Comparison of ENCODE assay signal across 22 mouse cellular contexts in genomic region chr16:92440229-92440628, GRCm38 (mm10). TPM values are rescaled to one million over a fixed set of nuclear protein-coding genes. Genes with fewer than 3 reads are reported as not detected.
DNase-seq lines count a peak whose midpoint lies in the region; ATAC-seq and TF ChIP-seq lines count a peak whose summit lies in the region.
"Had no signal": no experiment of that assay in that cellular context is flagged by ENCODE, and none has a peak within 500 bp of the region (broad histone marks: within the 10 kb centered on the region; RNA-seq: fewer than 3 reads in every experiment).

No protein-coding gene starts in this region.

- no peak for TF ChIP-seq CTCF in midbrain, postnatal 0 days (IDR thresholded peaks at IDR 0.05)

- peaks cover 76% of the 10 kb centered on the region for H3K4me1 ChIP-seq in heart, embryonic 10.5 days
- peaks cover 27% of the 10 kb centered on the region for H3K4me1 ChIP-seq in midbrain, embryonic 15.5 days
- H3K4me1 ChIP-seq in midbrain, postnatal 0 days (ENCODE audit: insufficient read depth, low read length), result peaks cover 6% of the 10 kb centered on the region; the same call in 1 of the 2 replicates

- H3K4me2 ChIP-seq in midbrain, embryonic 15.5 days, result no peak overlapping the region
- H3K4me2 ChIP-seq in midbrain, postnatal 0 days (ENCODE audit: low read depth, low read length, poor library complexity, severe bottlenecking), result no peak overlapping the region
- H3K4me2 ChIP-seq: embryonic facial prominence, embryonic 15.5 days; hindbrain, embryonic 14.5 days; liver, embryonic 12.5 days had no signal

- no peak for DNase-seq in heart, embryonic 10.5 days (ENCODE audit: low spot score)
- DNase-seq in heart, adult 9 months (ENCODE audit: low spot score in 2 of 2), result no peak
- no peak for DNase-seq in midbrain, postnatal 0 days (ENCODE audit: low spot score)
- DNase-seq in adrenal gland, postnatal 25 days, result no peak
- no peak for DNase-seq in embryo, embryonic 10.5 days (ENCODE audit: low spot score)
- DNase-seq: cerebellum, postnatal 10 days; embryo, embryonic 11 days; gastrocnemius, postnatal 14 days; heart, adult 2 months; kidney, adult 8-10 months; kidney, postnatal 25 days; left cerebral cortex, postnatal 4 days; lung, adult 2 months; midbrain, embryonic 14.5 days; retina, postnatal 1 day; thymus, postnatal 25 days had no signal

- ATAC-seq in midbrain, embryonic 15.5 days (replicated peaks), result no peak
- no peak for ATAC-seq in midbrain, postnatal 0 days (ENCODE audit: low FRiP score)
- ATAC-seq in hematopoietic stem cell, adult 5-6 weeks (replicated peaks in 1 of 2; ENCODE audit: insufficient read depth in 1 of 2, low FRiP score in 2 of 2, low TSS enrichment in 1 of 2, low read depth in 1 of 2, poor library complexity in 2 of 2, severe bottlenecking in 2 of 2), result peak; percentile 48 to 70; a peak in 3 of 4 replicates
- ATAC-seq: liver, embryonic 12.5 days had no signal

- H3K27me3 ChIP-seq in heart, embryonic 10.5 days (ENCODE audit: insufficient read depth, poor library complexity, severe bottlenecking), result no peaks in the 10 kb centered on the region
- H3K27me3 ChIP-seq in midbrain, embryonic 15.5 days (replicated peaks), result no peaks in the 10 kb centered on the region
- H3K27me3 ChIP-seq in midbrain, postnatal 0 days (ENCODE audit: insufficient read depth, low read length), result no peaks in the 10 kb centered on the region
- H3K27me3 ChIP-seq: embryonic facial prominence, embryonic 15.5 days; liver, embryonic 12.5 days had no signal

- H3K27ac ChIP-seq in heart, embryonic 10.5 days, result peak overlapping the region; percentile 67
- peak overlapping the region; percentile 7; the same call in 1 of the 2 replicates for H3K27ac ChIP-seq in midbrain, embryonic 15.5 days
- no peak overlapping the region for H3K27ac ChIP-seq in midbrain, postnatal 0 days (ENCODE audit: low read depth, low read length)
- H3K27ac ChIP-seq: embryonic facial prominence, embryonic 15.5 days; heart, adult 2 months; hindbrain, embryonic 14.5 days; left cerebral cortex, adult 2 months; liver, embryonic 12.5 days had no signal

- no peak overlapping the region for H3K9ac ChIP-seq in midbrain, embryonic 15.5 days
- H3K9ac ChIP-seq in midbrain, postnatal 0 days (replicated peaks; ENCODE audit: low read length, poor library complexity, severe bottlenecking), result no peak overlapping the region
- H3K9ac ChIP-seq: embryonic facial prominence, embryonic 15.5 days; hindbrain, embryonic 14.5 days; liver, embryonic 12.5 days had no signal

- no peaks in the 10 kb centered on the region for H3K36me3 ChIP-seq in heart, embryonic 10.5 days
- no peaks in the 10 kb centered on the region for H3K36me3 ChIP-seq in midbrain, embryonic 15.5 days (replicated peaks)
- H3K36me3 ChIP-seq in midbrain, postnatal 0 days (ENCODE audit: insufficient read depth, low read length), result no peaks in the 10 kb centered on the region
- H3K36me3 ChIP-seq: embryonic facial prominence, embryonic 15.5 days; liver, embryonic 12.5 days had no signal

- no peak overlapping the region for H3K4me3 ChIP-seq in heart, embryonic 10.5 days
- no peak overlapping the region for H3K4me3 ChIP-seq in midbrain, embryonic 15.5 days
- no peak overlapping the region for H3K4me3 ChIP-seq in midbrain, postnatal 0 days (ENCODE audit: low read depth, low read length)
- H3K4me3 ChIP-seq: embryonic facial prominence, embryonic 15.5 days; heart, adult 2 months; left cerebral cortex, adult 2 months; liver, embryonic 12.5 days had no signal

- no peaks in the 10 kb centered on the region for H3K9me3 ChIP-seq in heart, embryonic 10.5 days
- no peaks in the 10 kb centered on the region for H3K9me3 ChIP-seq in midbrain, embryonic 15.5 days
- no peaks in the 10 kb centered on the region for H3K9me3 ChIP-seq in midbrain, postnatal 0 days (ENCODE audit: low read length)
- H3K9me3 ChIP-seq: embryonic facial prominence, embryonic 15.5 days; liver, embryonic 12.5 days had no signal

- 72% methylated on average over 8 of the region's 8 CpGs for WGBS in heart, embryonic 10.5 days
- 68% methylated on average over 8 of the region's 8 CpGs for WGBS in midbrain, embryonic 15.5 days
- WGBS in midbrain, postnatal 0 days, result 65% methylated on average over 8 of the region's 8 CpGs

RNA-seq across cellular contexts. Expression of gene Rcan1, which starts 30.4 kb away (rescaled TPM):
- 78.8 and 129 TPM in 2 replicates for polyA plus RNA-seq in heart, embryonic 10.5 days (2016; fragmentation: Nextera tagmentation; extraction: Ambion mirVana)
- polyA plus RNA-seq in midbrain, embryonic 15.5 days (2015; fragmentation: Nextera tagmentation; extraction: Ambion mirVana), result 82.1 and 82.9 TPM in 2 replicates
- total RNA-seq in midbrain, postnatal 0 days (2014; rRNA removed), result 91.3 and 104 TPM in 2 replicates
- 68.6 and 73.3 TPM in 2 replicates for polyA plus RNA-seq in midbrain, postnatal 0 days (2015; fragmentation: Nextera tagmentation; extraction: Ambion mirVana)
- total RNA-seq in hematopoietic stem cell, adult 5-6 weeks (2017), result 5.7 and 8.8 TPM in 2 replicates
- total RNA-seq in adrenal gland, postnatal 25 days (2021), result 14.7 and 16.2 TPM in 2 replicates

RNA-seq across cellular contexts. Expression of gene Clic6, which starts 45.3 kb away (rescaled TPM):
- polyA plus RNA-seq in heart, embryonic 10.5 days (2016; fragmentation: Nextera tagmentation; extraction: Ambion mirVana), result 3.1 and 4.2 TPM in 2 replicates
- 3.2 and 3.7 TPM in 2 replicates for polyA plus RNA-seq in midbrain, embryonic 15.5 days (2015; fragmentation: Nextera tagmentation; extraction: Ambion mirVana)
- 2.1 and 3.5 TPM in 2 replicates for total RNA-seq in midbrain, postnatal 0 days (2014; rRNA removed)
- polyA plus RNA-seq in midbrain, postnatal 0 days (2015; fragmentation: Nextera tagmentation; extraction: Ambion mirVana), result 0.43 and 0.70 TPM in 2 replicates
- total RNA-seq in hematopoietic stem cell, adult 5-6 weeks (2017), result 0.50 TPM in 1 of 2 replicates, not detected in the other
- not detected in 2 replicates for total RNA-seq in adrenal gland, postnatal 25 days (2021)

Comparison
In these comparisons a context has a peak if more than half of its experiments do, and no peak if none do; other contexts are left out.
1. ATAC-seq: peak in hematopoietic stem cell, adult 5-6 weeks (2 of 2); none in midbrain, embryonic 15.5 days (single experiment) and midbrain, postnatal 0 days (single experiment).